Mouse (Mus musculus) kidney, adult 9 months (tissue): ENCODE measurements around the gene Olfr1322.

Source experiments
- DNase-seq: peaks from one replicate; pipeline ENCODE4 v3.0.0; 2022

Gene Olfr1322

DNA sequence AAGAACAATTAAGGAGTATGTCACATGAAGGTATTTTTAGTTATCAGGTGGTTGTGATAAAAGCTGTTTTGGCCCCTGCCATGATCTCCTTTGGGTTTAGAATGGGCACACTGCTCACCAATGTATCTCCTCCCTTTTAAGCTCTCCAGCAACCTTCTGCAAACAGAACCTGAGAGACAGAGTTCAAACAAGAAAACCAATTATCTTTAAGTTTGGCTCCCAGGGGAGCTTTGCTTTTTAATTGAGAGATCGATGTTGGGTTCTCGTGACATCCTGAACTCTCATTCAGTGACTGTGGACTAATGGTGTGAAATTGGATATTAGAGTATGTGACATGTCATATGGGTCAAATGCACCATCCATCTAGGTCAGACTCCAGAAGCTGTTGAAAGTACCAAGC, at the start of gene Olfr1322:
Olfr1322 (minus strand) TSS at position 101 of the 400 bp plus-strand sequence.
- DNase-seq: no peak

GRCm38 (mm10) chrX:49877651-49878349, 13.5 kb downstream of the Olfr1322 start:
- no peak for DNase-seq
